Mouse (Mus musculus) midbrain, embryonic 12.5 days (tissue): ENCODE results near the gene Cfb. TPM values are rescaled to one million over a fixed set of nuclear protein-coding genes. Genes with fewer than 3 reads are reported as not detected.
"Not testable (repeated sequence)": the region's sequence is repeated elsewhere in the genome, so short reads cannot be mapped to it uniquely, and the experiment has no call there.

ENCODE experiments used
- ATAC-seq: fragments of 200-750 bp; cut with Nextera tagmentation; 2 replicates; pipeline ENCODE4 v1.8.0; 2017; ENCODE audit warnings: low read depth, moderate TSS enrichment, moderate library complexity; ENCODE audit not compliant: low FRiP score
- H3K27ac ChIP-seq: fragments of 300-500 bp; sonication (generic); replicated peaks from 2 replicates; pipeline ENCODE4 v1.5.1; 2016; ENCODE audit warnings: mild to moderate bottlenecking
- H3K27me3 ChIP-seq: fragments of 300-500 bp; sonication (generic); 2 replicates; pipeline ENCODE4 v1.6.1; 2016; ENCODE audit warnings: mild to moderate bottlenecking
- H3K36me3 ChIP-seq: fragments of 300-500 bp; sonication (generic); 2 replicates; pipeline ENCODE4 v1.6.1; 2016
- H3K4me1 ChIP-seq: fragments of 300-500 bp; sonication (generic); 2 replicates; pipeline ENCODE4 v1.6.1; 2016
- H3K4me2 ChIP-seq: fragments of 300-500 bp; sonication (generic); replicated peaks from 2 replicates; pipeline ENCODE4 v1.6.1; 2016; ENCODE audit warnings: mild to moderate bottlenecking, moderate library complexity
- H3K4me3 ChIP-seq: fragments of 300-500 bp; sonication (generic); 2 replicates; pipeline ENCODE4 v1.5.1; 2016; ENCODE audit warnings: mild to moderate bottlenecking
- H3K9ac ChIP-seq: fragments of 300-500 bp; sonication (generic); replicated peaks from 2 replicates; pipeline ENCODE4 v1.6.1; 2016; ENCODE audit warnings: mild to moderate bottlenecking, moderate library complexity
- H3K9me3 ChIP-seq: fragments of 300-500 bp; sonication (generic); 2 replicates; pipeline ENCODE4 v1.6.1; 2016; ENCODE audit warnings: mild to moderate bottlenecking
- WGBS: fragments of 180-500 bp; shearing (Covaris S2); methylation state at CpG from one replicate; pipeline ENCODE4 v1.1.7; 2016; 5-methylcytosine and 5-hydroxymethylcytosine counted together
- polyA plus RNA-seq: library from polyadenylated mRNA; unstranded; fragments of >200 nt; fragmentation: Nextera tagmentation; extraction: Ambion mirVana; gene quantifications from 2 replicates; pipeline ENCODE4 v1.2.1, GENCODE M21; 2016

Gene Cfb
- 3.3 and 3.5 TPM in 2 replicates for polyA plus RNA-seq

GRCm38 (mm10) chr17:34862416-34863081 lies at the start of gene Cfb:
Cfb (minus strand) TSS chr17:34862518.
- no peak within 1 kb of the TSS for H3K4me3 ChIP-seq
- H3K4me1 ChIP-seq, result no peaks in the 10 kb centered on the region
- 0 out of 2 replicates have a peak, but pooled peaks cover 5% of the 10 kb centered on the region for H3K36me3 ChIP-seq
- H3K4me2 ChIP-seq, result no peak within 1 kb of the TSS
- no peaks in the 10 kb centered on the region for H3K9me3 ChIP-seq
- H3K9ac ChIP-seq, result no peak within 1 kb of the TSS
- 78% methylated on average over 8 of the region's 8 CpGs for WGBS
- no peak for ATAC-seq
- no peak within 1 kb of the TSS for H3K27ac ChIP-seq
- H3K27me3 ChIP-seq, result 0 out of 2 replicates have a peak, but pooled peaks cover 3% of the 10 kb centered on the region

GRCm38 (mm10) chr17:34911945-34912351 lies 49.6 kb upstream of the Cfb start:
- Histone ChIP-seq H3K4me2 (no peak overlapping the region), H3K9ac (no peak overlapping the region), H3K4me3 (no peak overlapping the region), H3K4me1 (no peaks in the 10 kb centered on the region; the same call in 1 of the 2 replicates), H3K27ac (no peak overlapping the region), H3K9me3 (no peaks in the 10 kb centered on the region), H3K36me3 (peaks cover 72% of the 10 kb centered on the region), H3K27me3 (no peaks in the 10 kb centered on the region)
- WGBS, result 48% methylated on average over 5 of the region's 5 CpGs
- ATAC-seq, result peak; percentile 45; the same call in 1 of the 2 replicates

GRCm38 (mm10) chr17:34910982-34911381 lies 48.7 kb upstream of the Cfb start:
- Histone ChIP-seq H3K9me3 (no peaks in the 10 kb centered on the region), H3K4me2 (no peak overlapping the region), H3K4me3 (no peak overlapping the region), H3K4me1 (no peaks in the 10 kb centered on the region; the same call in 1 of the 2 replicates), H3K27ac (no peak overlapping the region), H3K9ac (no peak overlapping the region), H3K27me3 (no peaks in the 10 kb centered on the region), H3K36me3 (peaks cover 82% of the 10 kb centered on the region)
- 92% methylated on average over 10 of the region's 10 CpGs for WGBS
- no peak for ATAC-seq

GRCm38 (mm10) chr17:34902895-34903294 lies 40.6 kb upstream of the Cfb start:
- peaks cover 15% of the 10 kb centered on the region for H3K4me1 ChIP-seq
- ATAC-seq, result no peak
- 94% methylated on average over 9 of the region's 9 CpGs for WGBS
- H3K4me3 ChIP-seq, result no peak overlapping the region
- H3K9ac ChIP-seq, result no peak overlapping the region
- no peaks in the 10 kb centered on the region for H3K27me3 ChIP-seq
- H3K4me2 ChIP-seq, result no peak overlapping the region
- H3K27ac ChIP-seq, result no peak overlapping the region
- H3K9me3 ChIP-seq, result no peaks in the 10 kb centered on the region
- H3K36me3 ChIP-seq, result peaks cover 64% of the 10 kb centered on the region

GRCm38 (mm10) chr17:34901948-34902347 lies 39.6 kb upstream of the Cfb start:
- H3K36me3 ChIP-seq, result peaks cover 54% of the 10 kb centered on the region
- ATAC-seq, H3K4me2 ChIP-seq, H3K4me3 ChIP-seq, H3K9me3 ChIP-seq, H3K9ac ChIP-seq, H3K27ac ChIP-seq, H3K27me3 ChIP-seq: not testable (repeated sequence)
- H3K4me1 ChIP-seq, result peaks cover 25% of the 10 kb centered on the region
- 96% methylated on average over 9 of the region's 10 CpGs for WGBS

GRCm38 (mm10) chr17:34900826-34901225 lies 38.5 kb upstream of the Cfb start:
- peaks cover 51% of the 10 kb centered on the region for H3K36me3 ChIP-seq
- not testable (repeated sequence) for ATAC-seq

GRCm38 (mm10) chr17:34899890-34900243 lies 37.5 kb upstream of the Cfb start:
- no peaks in the 10 kb centered on the region for H3K27me3 ChIP-seq
- peak overlapping the region; percentile 100 for H3K4me3 ChIP-seq
- H3K4me1 ChIP-seq, result peaks cover 43% of the 10 kb centered on the region
- H3K9me3 ChIP-seq, result no peaks in the 10 kb centered on the region
- H3K9ac ChIP-seq, result peak overlapping the region; percentile 99
- peak overlapping the region; percentile 96 for H3K27ac ChIP-seq
- H3K36me3 ChIP-seq, result peaks cover 42% of the 10 kb centered on the region
- ATAC-seq, result no peak
- H3K4me2 ChIP-seq, result peak overlapping the region; percentile 98
- WGBS, result 7% methylated on average over 5 of the region's 5 CpGs

More at GRCm38 (mm10) chr17:34900826-34901225, 38.5 kb upstream of the Cfb start:
- H3K27ac ChIP-seq, H3K9me3 ChIP-seq, H3K4me3 ChIP-seq, H3K27me3 ChIP-seq, H3K9ac ChIP-seq: not testable (repeated sequence)
- H3K4me2 ChIP-seq, result 0 out of 2 replicates have a peak overlapping the region, but pooled peaks have one; percentile 98
- H3K4me1 ChIP-seq, result peaks cover 36% of the 10 kb centered on the region

- Histone ChIP-seq H3K9ac (peak overlapping the region; percentile 99), H3K27me3 (no peaks in the 10 kb centered on the region), H3K4me3 (peak overlapping the region; percentile 100), H3K9me3 (no peaks in the 10 kb centered on the region), H3K4me2 (peak overlapping the region; percentile 98), H3K4me1 (peaks cover 43% of the 10 kb centered on the region), H3K27ac (peak overlapping the region; percentile 96), H3K36me3 (peaks cover 36% of the 10 kb centered on the region)
- WGBS, result under 1% methylated on average over 43 of the region's 45 CpGs
- peak; percentile 14 for ATAC-seq
Observed at GRCm38 (mm10) chr17:34899053-34899889, 37.0 kb upstream of the Cfb start.

GRCm38 (mm10) chr17:34898706-34899052 lies 36.4 kb upstream of the Cfb start:
- WGBS, result 0% methylated on average over 30 of the region's 47 CpGs
- Histone ChIP-seq H3K27me3 (no peaks in the 10 kb centered on the region), H3K4me3 (peak overlapping the region; percentile 100), H3K9me3 (no peaks in the 10 kb centered on the region), H3K36me3 (peaks cover 30% of the 10 kb centered on the region), H3K9ac (peak overlapping the region; percentile 99), H3K4me2 (peak overlapping the region; percentile 98), H3K4me1 (peaks cover 46% of the 10 kb centered on the region), H3K27ac (peak overlapping the region; percentile 96)
- ATAC-seq, result 0 out of 2 replicates have a peak, but pooled peaks have one; percentile 6

GRCm38 (mm10) chr17:34898160-34898586 lies 35.9 kb upstream of the Cfb start, which contains the start of the genes C2 and Ehmt2:
C2 (minus strand) TSS chr17:34898265.
Ehmt2 (plus strand) TSS chr17:34898469.
- ATAC-seq, result peak; percentile 27; the same call in 1 of the 2 replicates

GRCm38 (mm10) chr17:34897373-34898159 lies 35.2 kb upstream of the Cfb start:
- H3K27me3 ChIP-seq, result no peaks in the 10 kb centered on the region
- peak overlapping the region; percentile 99 for H3K9ac ChIP-seq
- H3K36me3 ChIP-seq, result peaks cover 20% of the 10 kb centered on the region
- peaks cover 50% of the 10 kb centered on the region for H3K4me1 ChIP-seq
- H3K9me3 ChIP-seq, result no peaks in the 10 kb centered on the region
- peak overlapping the region; percentile 98 for H3K4me2 ChIP-seq
- peak overlapping the region; percentile 96 for H3K27ac ChIP-seq
- H3K4me3 ChIP-seq, result peak overlapping the region; percentile 100
- no peak for ATAC-seq
- WGBS, result 22% methylated on average over 10 of the region's 10 CpGs

More at GRCm38 (mm10) chr17:34898160-34898586, 35.9 kb upstream of the Cfb start, which contains the start of the genes C2 and Ehmt2:
- WGBS, result 2% methylated on average over 20 of the region's 44 CpGs
- peaks cover 26% of the 10 kb centered on the region for H3K36me3 ChIP-seq
- H3K4me2 ChIP-seq, result peak within 1 kb of the TSS; percentile 98
- H3K4me3 ChIP-seq, result peak within 1 kb of the TSS; percentile 100
- H3K4me1 ChIP-seq, result peaks cover 50% of the 10 kb centered on the region
- H3K27ac ChIP-seq, result peak within 1 kb of the TSS; percentile 96
- H3K27me3 ChIP-seq, result no peaks in the 10 kb centered on the region
- no peaks in the 10 kb centered on the region for H3K9me3 ChIP-seq
- peak within 1 kb of the TSS; percentile 99 for H3K9ac ChIP-seq
